Mouse (Mus musculus) E14TG2a.4 (cell line): ENCODE results near the gene Sh3bp5.

Source experiments
- H3K27me3 ChIP-seq: 2 replicates; pipeline ENCODE4 v1.6.1; 2014; ENCODE audit warnings: low read length, control low read depth; ENCODE audit not compliant: insufficient read depth
- H3K36me3 ChIP-seq: 2 replicates; pipeline ENCODE4 v1.6.1; 2014; ENCODE audit warnings: low read length, control low read depth; ENCODE audit not compliant: insufficient read depth
- H3K4me1 ChIP-seq: replicated peaks from 2 replicates; pipeline ENCODE4 v1.6.1; 2014; ENCODE audit warnings: low read depth, low read length, control low read depth
- H3K4me3 ChIP-seq: replicated peaks from 2 replicates; pipeline ENCODE4 v1.5.1; 2014; ENCODE audit warnings: mild to moderate bottlenecking, low read length
- H3K9me3 ChIP-seq: 2 replicates; pipeline ENCODE4 v1.6.1; 2014; ENCODE audit warnings: low read length, control low read depth
- CTCF ChIP-seq: conservative IDR thresholded peaks from 2 replicates; pipeline ENCODE4 v1.5.1; 2014; ENCODE audit warnings: low read length
- NANOG ChIP-seq: IDR thresholded peaks from 2 replicates; pipeline ENCODE4 v1.6.1; 2014; ENCODE audit warnings: borderline replicate concordance, low read length, mixed read lengths
- POU5F1 ChIP-seq: IDR thresholded peaks from 2 replicates; pipeline ENCODE4 v1.6.1; 2014; ENCODE audit warnings: low read length, borderline replicate concordance

Gene Sh3bp5

DNA sequence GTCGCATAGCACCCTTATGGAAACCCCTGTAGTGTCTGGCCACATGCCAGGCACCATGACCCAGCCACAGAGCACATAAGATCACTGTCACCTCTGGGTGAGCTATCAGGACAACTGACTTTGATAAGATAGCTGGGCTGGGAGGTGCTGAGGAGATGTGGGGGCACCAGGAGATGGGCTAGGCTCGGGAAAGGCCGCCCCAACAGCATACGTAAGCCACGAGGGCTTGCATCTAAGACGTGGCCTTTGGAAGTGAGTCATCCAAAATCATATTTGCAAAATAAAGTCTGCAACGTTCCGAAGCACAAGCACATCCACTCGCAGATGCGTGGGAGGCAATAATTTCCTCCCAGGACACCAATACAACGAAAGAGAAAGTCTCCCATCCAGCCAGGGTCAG lies 35.0 kb downstream of the Sh3bp5 start:
- Histone ChIP-seq H3K27me3 (peaks cover 10% of the 10 kb centered on the region), H3K4me3 (no peak overlapping the region), H3K4me1 (peaks cover 22% of the 10 kb centered on the region), H3K36me3 (no peaks in the 10 kb centered on the region), H3K9me3 (no peaks in the 10 kb centered on the region)
- TF ChIP-seq NANOG (no peak), POU5F1 (no peak), CTCF (no peak)

DNA sequence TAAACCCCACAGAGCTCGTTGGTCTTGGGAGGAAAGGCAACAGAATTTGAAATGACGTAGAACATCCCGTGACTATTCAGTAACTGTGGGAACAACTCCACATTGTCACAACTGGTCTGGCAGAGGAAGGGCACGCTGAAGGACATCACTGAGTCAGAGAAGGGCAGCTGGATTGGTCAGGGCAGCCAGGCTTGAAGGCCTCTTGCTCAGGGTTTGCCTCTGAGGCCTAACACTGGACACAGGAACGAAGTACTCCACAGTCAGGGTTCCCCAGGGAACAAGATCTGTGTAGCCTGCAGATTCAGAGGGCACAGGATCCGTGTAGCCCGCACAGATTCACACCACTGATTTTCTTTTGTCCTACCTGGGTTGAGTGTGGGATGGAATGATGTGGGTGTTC lies 35.6 kb downstream of the Sh3bp5 start:
- peaks cover 10% of the 10 kb centered on the region for H3K27me3 ChIP-seq
- H3K36me3 ChIP-seq, result no peaks in the 10 kb centered on the region
- TF ChIP-seq POU5F1 (no peak), NANOG (no peak), CTCF (no peak)
- no peaks in the 10 kb centered on the region for H3K9me3 ChIP-seq
- H3K4me1 ChIP-seq, result peaks cover 28% of the 10 kb centered on the region
- no peak overlapping the region for H3K4me3 ChIP-seq

DNA sequence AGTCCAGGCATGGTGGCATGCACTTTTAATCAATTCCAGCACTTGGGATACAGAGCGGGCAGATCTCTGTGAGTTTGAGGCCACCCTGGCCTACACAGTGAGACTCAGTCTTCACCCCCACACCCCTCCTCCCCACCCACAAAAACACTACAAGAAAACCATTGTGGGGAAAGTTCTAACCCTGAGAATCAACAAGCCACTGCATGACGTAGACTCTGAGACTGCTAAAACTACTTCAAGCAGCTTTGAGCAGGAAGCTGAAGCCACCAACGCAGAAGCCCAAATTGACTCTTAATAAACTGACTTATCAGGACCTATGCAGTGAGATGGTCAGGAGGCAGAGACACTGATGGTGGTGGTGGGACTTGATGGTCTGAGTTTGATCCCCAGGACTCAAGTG lies 36.6 kb downstream of the Sh3bp5 start:
- H3K4me1 ChIP-seq, result peaks cover 27% of the 10 kb centered on the region
- TF ChIP-seq CTCF (no peak), NANOG (no peak), POU5F1 (no peak)
- peaks cover 10% of the 10 kb centered on the region for H3K27me3 ChIP-seq
- no peaks in the 10 kb centered on the region for H3K36me3 ChIP-seq
- H3K9me3 ChIP-seq, result no peaks in the 10 kb centered on the region
- no peak overlapping the region for H3K4me3 ChIP-seq

DNA sequence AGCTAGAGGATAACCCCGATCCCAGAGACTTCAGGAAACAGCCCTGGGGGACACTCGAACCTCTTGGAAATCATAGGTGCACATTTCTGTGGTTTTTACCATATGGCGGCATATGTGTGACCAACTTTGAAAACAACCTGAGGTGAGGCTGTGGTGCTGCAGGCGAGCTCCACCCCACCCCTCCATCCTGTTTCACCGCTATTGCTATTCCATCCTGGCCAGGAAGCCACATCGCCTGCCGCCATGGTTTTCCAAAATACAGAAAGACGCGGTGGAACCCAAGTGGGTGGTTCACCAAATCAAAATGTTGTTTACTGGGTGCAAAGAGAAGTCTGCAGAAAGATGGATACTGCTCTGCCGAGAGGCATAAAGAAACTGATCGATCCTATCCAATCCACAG lies 37.1 kb downstream of the Sh3bp5 start:
- Histone ChIP-seq H3K4me1 (peaks cover 23% of the 10 kb centered on the region), H3K4me3 (no peak overlapping the region), H3K27me3 (peaks cover 10% of the 10 kb centered on the region), H3K9me3 (no peaks in the 10 kb centered on the region), H3K36me3 (no peaks in the 10 kb centered on the region)
- TF ChIP-seq POU5F1, result no peak

DNA sequence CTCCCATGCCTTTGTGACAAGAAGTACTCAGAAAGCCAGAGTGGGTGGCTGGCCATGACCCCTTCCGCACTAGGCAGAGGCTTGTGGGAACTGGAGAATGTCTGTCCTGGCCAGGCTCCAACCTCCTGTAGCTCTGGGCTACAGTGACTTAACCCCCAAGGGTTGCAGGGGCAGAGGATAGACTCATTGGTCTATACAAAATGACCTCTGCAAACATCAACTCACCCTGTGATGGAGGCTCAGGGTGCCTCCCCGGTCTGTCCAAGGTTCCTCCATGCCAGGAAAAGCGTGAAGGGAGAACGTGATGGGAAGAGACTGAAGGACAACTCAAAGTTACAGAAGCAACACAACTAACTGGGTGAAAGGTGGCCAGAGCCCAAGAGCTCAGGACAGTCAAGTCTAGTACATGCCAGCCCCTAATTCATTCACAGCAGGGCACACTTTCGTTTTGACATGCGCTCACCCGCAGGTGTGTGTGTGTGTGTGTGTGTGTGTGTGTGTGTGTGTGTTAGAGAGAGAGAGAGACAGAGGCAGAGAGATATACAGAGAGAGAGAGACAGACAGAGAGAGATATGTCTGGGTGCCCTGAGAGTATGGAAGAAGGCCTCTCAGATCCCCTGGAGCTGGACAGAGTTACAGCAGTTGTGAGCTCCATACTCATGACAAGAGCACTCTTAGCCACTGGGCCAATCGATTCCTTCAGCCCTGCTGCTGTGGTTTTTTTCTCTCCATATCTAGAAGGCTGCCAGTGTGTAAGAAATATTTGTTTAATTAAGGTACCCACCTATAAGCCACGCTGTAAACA lies 37.9 kb downstream of the Sh3bp5 start:
- no peak overlapping the region for H3K4me3 ChIP-seq
- no peak for TF ChIP-seq CTCF
- TF ChIP-seq POU5F1, result no peak
- H3K27me3 ChIP-seq, result peaks cover 7% of the 10 kb centered on the region
- H3K4me1 ChIP-seq, result peaks cover 19% of the 10 kb centered on the region
- H3K36me3 ChIP-seq, result no peaks in the 10 kb centered on the region
- no peaks in the 10 kb centered on the region for H3K9me3 ChIP-seq

DNA sequence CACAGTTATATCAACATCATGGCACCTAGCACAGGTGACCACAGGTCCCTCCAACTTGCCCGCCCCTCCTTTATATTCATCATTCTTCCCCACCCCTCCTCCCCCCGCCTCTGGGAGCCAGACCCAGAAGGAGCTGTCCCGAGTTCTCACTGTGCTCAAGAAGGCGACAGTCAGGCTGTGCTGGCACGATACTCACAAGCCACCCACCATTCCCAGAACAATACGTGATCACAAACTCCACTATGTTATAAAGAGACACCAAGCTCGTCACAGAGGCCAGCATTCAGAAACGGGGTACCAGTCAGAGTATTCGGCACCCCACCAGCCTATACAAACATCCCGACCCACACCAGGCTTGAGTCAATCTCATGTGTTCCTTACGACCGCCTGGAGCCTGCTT lies 38.5 kb downstream of the Sh3bp5 start:
- TF ChIP-seq NANOG (no peak), CTCF (no peak), POU5F1 (no peak)
- H3K4me1 ChIP-seq, result peaks cover 19% of the 10 kb centered on the region
- peaks cover 1% of the 10 kb centered on the region for H3K27me3 ChIP-seq
- no peaks in the 10 kb centered on the region for H3K9me3 ChIP-seq
- no peak overlapping the region for H3K4me3 ChIP-seq
- H3K36me3 ChIP-seq, result no peaks in the 10 kb centered on the region

DNA sequence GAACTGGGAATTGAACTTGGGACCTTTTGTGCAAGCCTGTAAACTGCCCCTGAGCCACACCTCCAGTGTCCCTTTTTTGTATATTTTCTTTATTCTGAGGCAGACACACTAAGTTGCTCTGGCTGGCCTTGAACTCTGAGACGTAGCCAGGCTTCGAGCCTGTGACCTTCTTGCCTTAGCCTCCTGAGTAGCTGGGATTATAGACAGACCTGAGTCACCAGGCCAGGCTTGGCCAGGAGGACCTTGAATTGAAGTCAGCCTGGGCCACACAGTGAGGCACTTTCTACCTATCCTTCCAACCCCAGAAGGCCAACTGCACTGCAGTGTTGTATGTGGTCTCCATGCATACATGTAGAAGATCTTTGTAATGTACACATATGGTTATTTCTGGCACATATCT lies 39.5 kb downstream of the Sh3bp5 start:
- H3K27me3 ChIP-seq, result no peaks in the 10 kb centered on the region; the same call in 1 of the 2 replicates
- no peak overlapping the region for H3K4me3 ChIP-seq
- H3K4me1 ChIP-seq, result peaks cover 19% of the 10 kb centered on the region
- TF ChIP-seq CTCF, result no peak
- no peak for TF ChIP-seq POU5F1
- TF ChIP-seq NANOG, result no peak
- H3K9me3 ChIP-seq, result no peaks in the 10 kb centered on the region
- H3K36me3 ChIP-seq, result no peaks in the 10 kb centered on the region

DNA sequence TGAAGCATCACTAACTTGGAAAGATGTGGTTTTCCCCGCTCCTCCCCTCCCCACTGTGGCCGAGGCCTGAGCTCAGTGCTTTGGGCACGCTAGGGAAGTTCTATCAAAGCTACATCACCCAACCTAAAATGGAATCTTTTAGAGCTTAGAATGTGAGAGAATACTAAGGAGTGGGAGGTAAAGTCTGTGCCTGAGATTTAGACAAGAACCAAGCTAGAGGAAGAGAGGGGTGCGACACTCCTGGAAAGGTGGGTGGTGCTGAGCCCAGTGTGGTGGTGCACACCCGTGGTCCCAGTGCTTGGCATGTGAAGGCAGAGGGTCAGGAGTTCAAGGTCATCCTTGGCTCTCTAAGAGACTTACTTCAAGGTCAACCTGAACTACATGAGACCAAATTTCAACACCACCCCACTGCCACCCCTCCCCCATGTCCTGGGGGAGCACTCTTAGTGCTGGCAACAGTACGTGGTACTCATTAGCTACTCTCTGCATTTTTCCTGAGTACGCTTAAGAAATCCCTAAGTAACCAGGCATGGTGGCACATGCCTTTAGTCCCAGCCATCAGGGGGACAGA lies 40.2 kb downstream of the Sh3bp5 start:
- no peak overlapping the region for H3K4me3 ChIP-seq
- no peak for TF ChIP-seq CTCF
- no peak for TF ChIP-seq NANOG
- TF ChIP-seq POU5F1, result no peak
- no peaks in the 10 kb centered on the region for H3K36me3 ChIP-seq
- H3K4me1 ChIP-seq, result peaks cover 19% of the 10 kb centered on the region
- H3K27me3 ChIP-seq, result no peaks in the 10 kb centered on the region; the same call in 1 of the 2 replicates
- H3K9me3 ChIP-seq, result no peaks in the 10 kb centered on the region
